ENCODE assay signal across 11 mouse cellular contexts in the genomic region with DNA sequence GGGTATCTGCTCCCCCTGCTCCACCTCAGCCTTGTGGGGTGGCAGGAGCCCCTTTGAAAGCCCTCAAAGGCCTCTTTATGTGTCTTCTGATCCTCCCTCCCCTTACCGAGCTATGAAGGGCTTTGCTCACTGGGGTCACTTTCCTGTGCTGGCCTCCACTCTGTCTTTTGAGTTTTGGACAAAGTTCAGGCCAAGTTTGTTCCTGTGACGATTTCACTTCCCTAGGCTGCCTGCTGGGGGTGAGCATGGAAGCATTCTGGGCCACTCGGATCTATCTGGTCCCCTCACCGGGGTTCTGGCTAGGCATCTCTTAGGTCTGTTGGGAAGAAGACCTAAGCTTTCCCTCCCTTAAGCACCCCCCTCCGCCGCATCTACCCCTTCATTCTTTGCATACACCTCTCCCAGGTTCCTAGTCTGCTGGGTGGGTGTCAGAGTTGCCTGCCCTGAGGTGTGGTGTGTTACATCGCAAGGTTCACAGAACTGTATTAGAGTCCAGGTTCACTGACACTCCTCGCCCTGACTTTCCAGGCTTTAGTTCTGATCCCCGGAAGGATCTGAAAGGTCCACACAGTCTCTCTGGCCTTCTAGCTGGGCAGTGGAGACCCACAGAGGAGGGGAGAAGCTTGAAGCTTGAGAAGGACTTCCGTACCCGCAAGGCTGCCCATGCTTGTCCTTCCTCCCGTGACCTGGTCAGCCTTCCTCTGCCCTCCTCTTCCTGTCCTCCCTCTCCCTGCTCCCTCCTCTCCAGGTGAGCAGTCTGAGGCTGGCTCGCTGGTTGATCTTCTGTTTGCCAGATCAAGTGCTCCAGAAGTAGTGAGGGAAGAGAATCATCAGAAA. TPM values are rescaled to one million over a fixed set of nuclear protein-coding genes. Genes with fewer than 3 reads are reported as not detected.
A peak's percentile ranks its signal among the peaks of the same experiment; 100 is the strongest.
DNase-seq lines count a peak whose midpoint lies in the region; ATAC-seq and TF ChIP-seq lines count a peak whose summit lies in the region.
"Had no signal": no experiment of that assay in that cellular context is flagged by ENCODE, and none has a peak within 500 bp of the region (broad histone marks: within the 10 kb centered on the region; RNA-seq: fewer than 3 reads in every experiment).

No protein-coding gene starts in this region.

- H3K27me3 ChIP-seq in hindbrain, embryonic 12.5 days: peaks cover 4% of the 10 kb centered on the region; the same call in 1 of the 2 replicates
- 0 out of 2 replicates have a peak, but pooled peaks cover 3% of the 10 kb centered on the region for H3K27me3 ChIP-seq in hindbrain, embryonic 14.5 days (ENCODE audit: control insufficient read depth, insufficient read depth, low read length)
- H3K27me3 ChIP-seq in forebrain, embryonic 14.5 days (replicated peaks; ENCODE audit: control insufficient read depth, insufficient read depth, low read length): no peaks in the 10 kb centered on the region
- H3K27me3 ChIP-seq in midbrain, embryonic 12.5 days: 0 out of 2 replicates have a peak, but pooled peaks cover under 1% of the 10 kb centered on the region
- H3K27me3 ChIP-seq: hindbrain, embryonic 15.5 days had no signal

- no peaks in the 10 kb centered on the region for H3K36me3 ChIP-seq in hindbrain, embryonic 12.5 days
- H3K36me3 ChIP-seq in hindbrain, embryonic 14.5 days (replicated peaks; ENCODE audit: control insufficient read depth, insufficient read depth): no peaks in the 10 kb centered on the region
- H3K36me3 ChIP-seq in forebrain, embryonic 14.5 days (ENCODE audit: control insufficient read depth, insufficient read depth, low read length): no peaks in the 10 kb centered on the region
- H3K36me3 ChIP-seq in midbrain, embryonic 12.5 days: peaks cover 9% of the 10 kb centered on the region
- H3K36me3 ChIP-seq: hindbrain, embryonic 15.5 days had no signal

- H3K9me3 ChIP-seq in hindbrain, embryonic 12.5 days (replicated peaks): no peaks in the 10 kb centered on the region
- H3K9me3 ChIP-seq in hindbrain, embryonic 14.5 days (ENCODE audit: control insufficient read depth, low read length): no peaks in the 10 kb centered on the region
- H3K9me3 ChIP-seq in forebrain, embryonic 14.5 days (replicated peaks; ENCODE audit: control insufficient read depth, low read length): no peaks in the 10 kb centered on the region
- no peaks in the 10 kb centered on the region for H3K9me3 ChIP-seq in midbrain, embryonic 12.5 days
- H3K9me3 ChIP-seq: hindbrain, embryonic 15.5 days had no signal

- intact Hi-C loops in left cerebral cortex, adult 2 months (cut with DNase I): no loop called here

- H3K4me3 ChIP-seq in hindbrain, embryonic 12.5 days: no peak overlapping the region
- H3K4me3 ChIP-seq in hindbrain, embryonic 14.5 days (replicated peaks; ENCODE audit: low read length): no peak overlapping the region
- no peak overlapping the region for H3K4me3 ChIP-seq in forebrain, embryonic 14.5 days (ENCODE audit: low read depth, low read length)
- H3K4me3 ChIP-seq in midbrain, embryonic 12.5 days: 0 out of 2 replicates have a peak overlapping the region, but pooled peaks have one; percentile 17
- H3K4me3 ChIP-seq in left cerebral cortex, adult 2 months: no peak overlapping the region
- H3K4me3 ChIP-seq: hindbrain, embryonic 15.5 days had no signal

- peak overlapping the region; percentile 75 for H3K27ac ChIP-seq in hindbrain, embryonic 12.5 days
- H3K27ac ChIP-seq in hindbrain, embryonic 14.5 days: no peak overlapping the region
- H3K27ac ChIP-seq in forebrain, embryonic 14.5 days (ENCODE audit: low read depth, low read length): 0 out of 2 replicates have a peak overlapping the region, but pooled peaks have one; percentile 3
- peak overlapping the region; percentile 92 for H3K27ac ChIP-seq in midbrain, embryonic 12.5 days (replicated peaks)
- no peak overlapping the region for H3K27ac ChIP-seq in left cerebral cortex, adult 2 months
- H3K27ac ChIP-seq: hindbrain, embryonic 15.5 days had no signal

- ATAC-seq in hindbrain, embryonic 12.5 days (ENCODE audit: low FRiP score): no peak
- ATAC-seq in hindbrain, embryonic 14.5 days (ENCODE audit: low FRiP score): no peak
- ATAC-seq in forebrain, embryonic 14.5 days: no peak
- ATAC-seq in midbrain, embryonic 12.5 days (ENCODE audit: low FRiP score, low read depth): peak; percentile 13

- peak overlapping the region; percentile 28 for H3K9ac ChIP-seq in hindbrain, embryonic 12.5 days
- H3K9ac ChIP-seq in hindbrain, embryonic 14.5 days: no peak overlapping the region
- no peak overlapping the region for H3K9ac ChIP-seq in forebrain, embryonic 14.5 days (ENCODE audit: low read length)
- peak overlapping the region; percentile 32 for H3K9ac ChIP-seq in midbrain, embryonic 12.5 days (replicated peaks)
- H3K9ac ChIP-seq: hindbrain, embryonic 15.5 days had no signal

- no peak for TF ChIP-seq CTCF in left cerebral cortex, adult 2 months (IDR thresholded peaks at IDR 0.05)

- DNase-seq in hindbrain, embryonic 14.5 days (ENCODE audit: low spot score): no peak
- no peak for DNase-seq in forebrain, embryonic 14.5 days (ENCODE audit: low spot score)
- peak; percentile 55 for DNase-seq in kidney, postnatal 14 days
- no peak for DNase-seq in left cerebral cortex, adult 2 months (ENCODE audit: extremely low spot score in 1 of 2, low spot score in 2 of 2)
- DNase-seq in cerebellum, adult 11-12 months: no peak
- no peak for DNase-seq in frontal cortex, postnatal 36 days (ENCODE audit: low spot score in 2 of 2)
- DNase-seq: gastrocnemius, postnatal 25 days; lung, adult 2 months had no signal

- peak overlapping the region; percentile 13 for H3K4me2 ChIP-seq in hindbrain, embryonic 12.5 days (replicated peaks)
- H3K4me2 ChIP-seq in hindbrain, embryonic 14.5 days (replicated peaks): no peak overlapping the region
- H3K4me2 ChIP-seq in forebrain, embryonic 14.5 days (ENCODE audit: low read length): no peak overlapping the region
- peak overlapping the region; percentile 41 for H3K4me2 ChIP-seq in midbrain, embryonic 12.5 days (replicated peaks)
- H3K4me2 ChIP-seq: hindbrain, embryonic 15.5 days had no signal

- H3K4me1 ChIP-seq in hindbrain, embryonic 12.5 days: peaks cover 46% of the 10 kb centered on the region
- H3K4me1 ChIP-seq in hindbrain, embryonic 14.5 days (replicated peaks; ENCODE audit: control insufficient read depth, insufficient read depth, low read length): peaks cover 15% of the 10 kb centered on the region; the same call in 1 of the 2 replicates
- peaks cover 25% of the 10 kb centered on the region for H3K4me1 ChIP-seq in forebrain, embryonic 14.5 days (ENCODE audit: control insufficient read depth, insufficient read depth, low read length)
- H3K4me1 ChIP-seq in midbrain, embryonic 12.5 days: peaks cover 77% of the 10 kb centered on the region

- 12% methylated on average over 13 of the region's 13 CpGs for WGBS in hindbrain, embryonic 12.5 days
- 13% methylated on average over 13 of the region's 13 CpGs for WGBS in hindbrain, embryonic 14.5 days
- WGBS in forebrain, embryonic 14.5 days: 17% methylated on average over 13 of the region's 13 CpGs
- 14% methylated on average over 13 of the region's 13 CpGs for WGBS in midbrain, embryonic 12.5 days

RNA-seq across cellular contexts. Expression of a gene that starts 9.9 kb away (rescaled TPM):
- polyA plus RNA-seq in hindbrain, embryonic 12.5 days (2016; fragmentation: Nextera tagmentation; extraction: Ambion mirVana): 5.6 and 6.4 TPM in 2 replicates
- 0.82 and 1.6 TPM in 2 replicates for polyA plus RNA-seq in hindbrain, embryonic 14.5 days (2014; fragmentation: Nextera tagmentation; extraction: Ambion mirVana)
- 1.5 and 1.8 TPM in 2 replicates for polyA plus RNA-seq in forebrain, embryonic 14.5 days (2014; fragmentation: Nextera tagmentation; extraction: Ambion mirVana)
- 27.4 and 30.2 TPM in 2 replicates for polyA plus RNA-seq in midbrain, embryonic 12.5 days (2016; fragmentation: Nextera tagmentation; extraction: Ambion mirVana)
- under 1 TPM; 0.48 to 0.68 TPM for total RNA-seq in left cerebral cortex, adult 2 months (2021)

RNA-seq across cellular contexts. Expression of a gene that starts 34.7 kb away (rescaled TPM):
- 18.5 and 21.7 TPM in 2 replicates for polyA plus RNA-seq in hindbrain, embryonic 12.5 days (2016; fragmentation: Nextera tagmentation; extraction: Ambion mirVana)
- polyA plus RNA-seq in hindbrain, embryonic 14.5 days (2014; fragmentation: Nextera tagmentation; extraction: Ambion mirVana): 13.1 and 14.1 TPM in 2 replicates
- polyA plus RNA-seq in forebrain, embryonic 14.5 days (2014; fragmentation: Nextera tagmentation; extraction: Ambion mirVana): 14.8 and 17.0 TPM in 2 replicates
- polyA plus RNA-seq in midbrain, embryonic 12.5 days (2016; fragmentation: Nextera tagmentation; extraction: Ambion mirVana): 18.9 and 19.9 TPM in 2 replicates
- total RNA-seq in left cerebral cortex, adult 2 months (2021): 10 to 100 TPM; 55.7 to 57.8 TPM

Comparison
In these comparisons a context has a peak if more than half of its experiments do, and no peak if none do; other contexts are left out.
1. H3K27ac ChIP-seq: peak in hindbrain, embryonic 12.5 days (single experiment), forebrain, embryonic 14.5 days (single experiment) and midbrain, embryonic 12.5 days (single experiment); none in hindbrain, embryonic 14.5 days (single experiment) and left cerebral cortex, adult 2 months (single experiment).
2. H3K4me2 ChIP-seq: peak in hindbrain, embryonic 12.5 days (single experiment) and midbrain, embryonic 12.5 days (single experiment); none in hindbrain, embryonic 14.5 days (single experiment) and forebrain, embryonic 14.5 days (single experiment).
3. H3K9ac ChIP-seq: peak in hindbrain, embryonic 12.5 days (single experiment) and midbrain, embryonic 12.5 days (single experiment); none in hindbrain, embryonic 14.5 days (single experiment) and forebrain, embryonic 14.5 days (single experiment).